Mouse (Mus musculus): ENCODE measurements around the gene Pwwp2a. TPM values are rescaled to one million over a fixed set of nuclear protein-coding genes. Genes with fewer than 3 reads are reported as not detected.

The Pwwp2a gene
- total and polyA plus RNA-seq, 3 experiments = 13.0 to 31.0 (median 15.2) TPM

- no peaks in the 10 kb centered on the region; the same call in none of the 2 replicates for H3K79me2 ChIP-seq (replicated peaks; ENCODE audit: control insufficient read depth, extremely low read depth, insufficient read depth, poor library complexity, severe bottlenecking)
- DNase-seq (ENCODE audit: extremely low read depth) = no peak
- no peak overlapping the region for H3K4me3 ChIP-seq (replicated peaks in 1 of 3; ENCODE audit: low read depth in 2 of 3, low read length in 2 of 3, poor library complexity in 1 of 3)
- H3K4me1 ChIP-seq (ENCODE audit: control insufficient read depth in 1 of 2, insufficient read depth in 2 of 2) = peaks cover 0 to 14% of the 10 kb centered on the region in 2 experiments; a peak in 1 of 4 replicates
- dilution Hi-C loops (cut with MboI; ENCODE audit: extremely low pct_ligation_motif_present, extremely low pct_unique_long_range_greater_than_20kb, low sequenced_read_pairs) (no loop called here), in situ Hi-C loops (cut with MboI; ENCODE audit: low pct_ligation_motif_present, low pct_unique_long_range_greater_than_20kb, low sequenced_read_pairs) (no loop called here)
- H3K27ac ChIP-seq (ENCODE audit: insufficient read depth, low read depth) = no peak overlapping the region
- peaks cover 26 to 67% of the 10 kb centered on the region in 2 experiments for H3K36me3 ChIP-seq (replicated peaks in 1 of 2; ENCODE audit: control insufficient read depth in 1 of 2, insufficient read depth in 1 of 2, low read length in 1 of 2)
- no peak overlapping the region for H3K9ac ChIP-seq (ENCODE audit: insufficient read depth, low read depth)
- TF ChIP-seq ELF1 (IDR thresholded peaks at IDR 0.05; ENCODE audit: low read depth, low read length) (no peak), MAZ (IDR thresholded peaks at IDR 0.05; ENCODE audit: low read depth, low read length) (no peak), ETS1 (conservative IDR thresholded peaks at IDR 0.05; ENCODE audit: low read depth, low read length) (no peak)
- no peak overlapping the region for H3K4me2 ChIP-seq (ENCODE audit: insufficient read depth, low read depth, poor library complexity, severe bottlenecking)
- H3K27me3 ChIP-seq (replicated peaks) = no peaks in the 10 kb centered on the region
- H3K9me3 ChIP-seq (replicated peaks; ENCODE audit: low read length) = no peaks in the 10 kb centered on the region
Observed at GRCm38 (mm10) chr11:43705751-43706150, 24.0 kb downstream of the Pwwp2a start.

GRCm38 (mm10) chr11:43708409-43708808, 26.6 kb downstream of the Pwwp2a start:
- H3K27me3 ChIP-seq (replicated peaks) = no peaks in the 10 kb centered on the region
- dilution Hi-C loops (cut with MboI; ENCODE audit: extremely low pct_ligation_motif_present, extremely low pct_unique_long_range_greater_than_20kb, low sequenced_read_pairs) = no loop called here
- peaks cover 0 to 4% of the 10 kb centered on the region in 2 experiments; a peak in 1 of 4 replicates for H3K4me1 ChIP-seq (ENCODE audit: control insufficient read depth in 1 of 2, insufficient read depth in 2 of 2)
- no peak overlapping the region for H3K27ac ChIP-seq (ENCODE audit: insufficient read depth, low read depth)
- H3K4me2 ChIP-seq (ENCODE audit: insufficient read depth, low read depth, poor library complexity, severe bottlenecking) = no peak overlapping the region
- DNase-seq (ENCODE audit: extremely low read depth) = no peak
- in situ Hi-C loops (cut with MboI; ENCODE audit: low pct_ligation_motif_present, low pct_unique_long_range_greater_than_20kb, low sequenced_read_pairs) = no loop called here
- TF ChIP-seq SMC3 (IDR thresholded peaks at IDR 0.05; ENCODE audit: low read depth, low read length) (no peak), POLR2A (IDR thresholded peaks at IDR 0.05; ENCODE audit: low read depth, low read length) (no peak), POLR2AphosphoS2 (IDR thresholded peaks at IDR 0.05; ENCODE audit: low read depth, low read length) (no peak)
- no peaks in the 10 kb centered on the region; the same call in 1 of the 2 replicates for H3K79me2 ChIP-seq (replicated peaks; ENCODE audit: control insufficient read depth, extremely low read depth, insufficient read depth, poor library complexity, severe bottlenecking)
- H3K4me3 ChIP-seq (replicated peaks in 1 of 3; ENCODE audit: low read depth in 2 of 3, low read length in 2 of 3, poor library complexity in 1 of 3) = no peak overlapping the region
- peaks cover 21 to 72% of the 10 kb centered on the region in 2 experiments for H3K36me3 ChIP-seq (replicated peaks in 1 of 2; ENCODE audit: control insufficient read depth in 1 of 2, insufficient read depth in 1 of 2, low read length in 1 of 2)
- H3K9ac ChIP-seq (ENCODE audit: insufficient read depth, low read depth) = no peak overlapping the region
- no peaks in the 10 kb centered on the region for H3K9me3 ChIP-seq (replicated peaks; ENCODE audit: low read length)

- Histone ChIP-seq H3K9ac (ENCODE audit: insufficient read depth, low read depth) (no peak overlapping the region), H3K9me3 (replicated peaks; ENCODE audit: low read length) (no peaks in the 10 kb centered on the region), H3K4me3 (replicated peaks in 1 of 3; ENCODE audit: low read depth in 2 of 3, low read length in 2 of 3, poor library complexity in 1 of 3) (no peak overlapping the region), H3K27me3 (replicated peaks) (no peaks in the 10 kb centered on the region), H3K4me2 (ENCODE audit: insufficient read depth, low read depth, poor library complexity, severe bottlenecking) (no peak overlapping the region), H3K27ac (ENCODE audit: insufficient read depth, low read depth) (no peak overlapping the region), H3K36me3 (replicated peaks in 1 of 2; ENCODE audit: control insufficient read depth in 1 of 2, insufficient read depth in 1 of 2, low read length in 1 of 2) (peaks cover 6 to 68% of the 10 kb centered on the region in 2 experiments), H3K4me1 (ENCODE audit: control insufficient read depth in 1 of 2, insufficient read depth in 2 of 2) (peaks cover 0 to 8% of the 10 kb centered on the region in 2 experiments; a peak in 1 of 4 replicates), H3K79me2 (replicated peaks; ENCODE audit: control insufficient read depth, extremely low read depth, insufficient read depth, poor library complexity, severe bottlenecking) (no peaks in the 10 kb centered on the region)
- dilution Hi-C loops (cut with MboI; ENCODE audit: extremely low pct_ligation_motif_present, extremely low pct_unique_long_range_greater_than_20kb, low sequenced_read_pairs) (no loop called here), in situ Hi-C loops (cut with MboI; ENCODE audit: low pct_ligation_motif_present, low pct_unique_long_range_greater_than_20kb, low sequenced_read_pairs) (no loop called here)
- DNase-seq (ENCODE audit: extremely low read depth) = no peak
- TF ChIP-seq IRF4 (IDR thresholded peaks at IDR 0.05; ENCODE audit: low read depth, low read length) (no peak), TBP (conservative IDR thresholded peaks at IDR 0.05; ENCODE audit: low read depth, low read length) (no peak), NRF1 (IDR thresholded peaks at IDR 0.05; ENCODE audit: low read depth, low read length) (no peak), PAX5 (IDR thresholded peaks at IDR 0.05; ENCODE audit: low read length) (no peak), ZMIZ1 (IDR thresholded peaks at IDR 0.05; ENCODE audit: low read depth, low read length) (no peak)
Observed at GRCm38 (mm10) chr11:43712178-43712577, 30.4 kb downstream of the Pwwp2a start.
